Mouse (Mus musculus) bone marrow, adult 2 months (tissue): Measurements from ENCODE around the gene Tomm22.

Experiments used
- CTCF ChIP-seq: fragments of 200-500 bp; IDR thresholded peaks from 2 replicates; pipeline ENCODE4 v1.5.1; 2011; ENCODE audit warnings: low read length, control low read depth; ENCODE audit not compliant: control insufficient read depth, insufficient read depth
- POLR2A ChIP-seq: fragments of 200-500 bp; IDR thresholded peaks from 2 replicates; pipeline ENCODE4 v1.6.1; 2011; ENCODE audit warnings: low read depth, mild to moderate bottlenecking, control low read depth, low read length, borderline replicate concordance; ENCODE audit not compliant: control insufficient read depth

GRCm38 (mm10) chr15:79630471-79630870 lies 40.2 kb upstream of the Tomm22 start:
- TF ChIP-seq POLR2A (no peak), CTCF (no peak)
